In the genomic region with DNA sequence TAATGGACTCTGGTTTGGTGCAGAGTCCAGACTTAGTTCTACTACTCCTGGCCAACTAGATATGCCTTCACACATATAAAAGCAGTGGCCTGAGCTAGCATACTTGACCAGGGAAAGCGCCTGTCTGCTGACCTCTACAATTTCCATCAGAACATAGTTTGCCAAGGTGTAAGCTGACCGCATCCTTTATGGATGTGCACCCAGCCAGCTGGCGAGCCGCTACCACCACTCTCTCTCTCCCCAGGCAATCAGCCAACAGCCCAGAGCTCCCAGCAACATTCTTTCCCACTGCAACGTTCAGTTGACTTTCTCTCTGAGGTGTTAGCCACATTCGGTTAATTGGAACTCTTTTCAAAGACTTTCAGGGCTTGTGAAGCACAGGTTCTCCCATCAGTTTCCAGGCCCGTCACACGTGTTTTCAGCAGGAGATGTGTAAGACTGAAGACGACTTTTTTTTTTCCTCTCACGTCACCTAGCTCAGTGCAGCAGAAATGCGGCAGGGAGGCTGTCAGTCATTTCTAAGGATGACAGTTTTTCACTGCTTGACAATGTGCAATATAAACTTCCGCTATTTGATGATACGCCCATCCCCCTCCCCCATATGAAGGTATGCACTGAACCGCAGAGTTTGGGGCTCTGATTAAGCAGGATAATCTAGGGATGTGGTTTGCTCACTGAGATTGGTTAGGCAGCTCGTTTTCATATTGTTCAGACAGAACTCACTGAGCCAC, we compare ENCODE assay signal across 12 mouse cellular contexts.
A peak's percentile ranks its signal among the peaks of the same experiment; 100 is the strongest.
DNase-seq lines count a peak whose midpoint lies in the region; ATAC-seq lines count a peak whose summit lies in the region.
"Had no signal": no experiment of that assay in that cellular context is flagged by ENCODE, and none has a peak within 500 bp of the region (broad histone marks: within the 10 kb centered on the region; RNA-seq: fewer than 3 reads in every experiment).

No protein-coding gene starts in this region.

- no peaks in the 10 kb centered on the region for H3K9me3 ChIP-seq in heart, embryonic 12.5 days (replicated peaks)
- no peaks in the 10 kb centered on the region for H3K9me3 ChIP-seq in hindbrain, embryonic 11.5 days (ENCODE audit: control insufficient read depth, low read length)
- H3K9me3 ChIP-seq: embryonic facial prominence, embryonic 13.5 days had no signal

- no peak for ATAC-seq in heart, embryonic 12.5 days (ENCODE audit: insufficient number of reproducible peaks, low FRiP score)
- no peak for ATAC-seq in hindbrain, embryonic 11.5 days (ENCODE audit: low FRiP score)
- ATAC-seq: inflammation-experienced regulatory T-cells, adult 6 months had no signal

- no peak overlapping the region for H3K9ac ChIP-seq in heart, embryonic 12.5 days
- no peak overlapping the region for H3K9ac ChIP-seq in hindbrain, embryonic 11.5 days (ENCODE audit: low read depth, low read length)
- H3K9ac ChIP-seq: embryonic facial prominence, embryonic 13.5 days had no signal

- 57% methylated on average over 15 of the region's 15 CpGs for WGBS in heart, embryonic 12.5 days
- 68% methylated on average over 15 of the region's 15 CpGs for WGBS in hindbrain, embryonic 11.5 days

- H3K27ac ChIP-seq in heart, embryonic 12.5 days (ENCODE audit: poor library complexity, severe bottlenecking): no peak overlapping the region
- no peak overlapping the region for H3K27ac ChIP-seq in hindbrain, embryonic 11.5 days (ENCODE audit: low read depth, low read length)
- H3K27ac ChIP-seq: embryonic facial prominence, embryonic 13.5 days had no signal

- no peaks in the 10 kb centered on the region for H3K36me3 ChIP-seq in heart, embryonic 12.5 days
- no peaks in the 10 kb centered on the region for H3K36me3 ChIP-seq in hindbrain, embryonic 11.5 days (ENCODE audit: control insufficient read depth, insufficient read depth, low read length)
- H3K36me3 ChIP-seq: embryonic facial prominence, embryonic 13.5 days had no signal

- H3K4me3 ChIP-seq in heart, embryonic 12.5 days: no peak overlapping the region
- no peak overlapping the region for H3K4me3 ChIP-seq in hindbrain, embryonic 11.5 days (ENCODE audit: low read depth, low read length)
- H3K4me3 ChIP-seq: embryonic facial prominence, embryonic 13.5 days had no signal

- H3K27me3 ChIP-seq in heart, embryonic 12.5 days (replicated peaks): peaks cover 13% of the 10 kb centered on the region; the same call in 1 of the 2 replicates
- H3K27me3 ChIP-seq in hindbrain, embryonic 11.5 days (ENCODE audit: control insufficient read depth, insufficient read depth, low read length): no peaks in the 10 kb centered on the region

- peaks cover 2% of the 10 kb centered on the region; the same call in 1 of the 2 replicates for H3K4me1 ChIP-seq in heart, embryonic 12.5 days (replicated peaks)
- no peaks in the 10 kb centered on the region for H3K4me1 ChIP-seq in hindbrain, embryonic 11.5 days (replicated peaks; ENCODE audit: control insufficient read depth, insufficient read depth, low read length)

- H3K4me2 ChIP-seq in heart, embryonic 12.5 days: no peak overlapping the region
- H3K4me2 ChIP-seq in hindbrain, embryonic 11.5 days (replicated peaks; ENCODE audit: low read depth, low read length): no peak overlapping the region
- H3K4me2 ChIP-seq: embryonic facial prominence, embryonic 13.5 days; midbrain, embryonic 11.5 days had no signal

- DNase-seq in heart, adult 9 months (ENCODE audit: low spot score in 2 of 2): peak; percentile 14 to 15
- peak; percentile 20 for DNase-seq in thymus, postnatal 14 days
- no peak for DNase-seq in thymus, adult 18-20 months
- peak; percentile 59 for DNase-seq in gastrocnemius, postnatal 25 days
- no peak for DNase-seq in thymus, postnatal 25 days
- no peak for DNase-seq in hindbrain, embryonic 11.5 days (ENCODE audit: low spot score)
- no peak for DNase-seq in frontal cortex, adult 2 months (ENCODE audit: extremely low spot score in 1 of 2, low spot score in 1 of 2)
- DNase-seq: thymus, postnatal 36 days had no signal

Comparison
In these comparisons a context has a peak if more than half of its experiments do, and no peak if none do; other contexts are left out.
1. DNase-seq: peak in heart, adult 9 months (2 of 2), thymus, postnatal 14 days (single experiment) and gastrocnemius, postnatal 25 days (single experiment); none in thymus, adult 18-20 months (0 of 2), thymus, postnatal 25 days (single experiment), hindbrain, embryonic 11.5 days (single experiment) and frontal cortex, adult 2 months (0 of 2).